Mouse (Mus musculus) mouse embryonic stem cell (cell line): ENCODE measurements around the gene Theg.

Experiments used
- in situ Hi-C, 2 experiments: fragments of 300-500 bp; cut with MboI; formaldehyde crosslinking; loops; 1 replicate in 1 of 2; 3 replicates in 1 of 2; pipeline ENCODE4 v1.14.3; 2019 to 2020; ENCODE audit warnings: low sequenced_read_pairs in 2 of 2, low pct_unique_long_range_greater_than_20kb in 1 of 2, mixed read lengths in 1 of 2; ENCODE audit not compliant: unreplicated experiment in 1 of 2

Theg gene

GRCm38 (mm10) chr10:79587061-79587751 lies at the start of gene Theg:
TSS of gene Theg (minus strand) at chr10:79587331.
- in situ Hi-C loops: no loop called here

GRCm38 (mm10) chr10:79636287-79636686 lies 49.2 kb upstream of the Theg start:
- in situ Hi-C loops: loop anchor here in 1 of 2 experiments (5.0 kb wide), 1 partner anchor 34 kb away; no protein-coding TSS in a partner anchor

DNA sequence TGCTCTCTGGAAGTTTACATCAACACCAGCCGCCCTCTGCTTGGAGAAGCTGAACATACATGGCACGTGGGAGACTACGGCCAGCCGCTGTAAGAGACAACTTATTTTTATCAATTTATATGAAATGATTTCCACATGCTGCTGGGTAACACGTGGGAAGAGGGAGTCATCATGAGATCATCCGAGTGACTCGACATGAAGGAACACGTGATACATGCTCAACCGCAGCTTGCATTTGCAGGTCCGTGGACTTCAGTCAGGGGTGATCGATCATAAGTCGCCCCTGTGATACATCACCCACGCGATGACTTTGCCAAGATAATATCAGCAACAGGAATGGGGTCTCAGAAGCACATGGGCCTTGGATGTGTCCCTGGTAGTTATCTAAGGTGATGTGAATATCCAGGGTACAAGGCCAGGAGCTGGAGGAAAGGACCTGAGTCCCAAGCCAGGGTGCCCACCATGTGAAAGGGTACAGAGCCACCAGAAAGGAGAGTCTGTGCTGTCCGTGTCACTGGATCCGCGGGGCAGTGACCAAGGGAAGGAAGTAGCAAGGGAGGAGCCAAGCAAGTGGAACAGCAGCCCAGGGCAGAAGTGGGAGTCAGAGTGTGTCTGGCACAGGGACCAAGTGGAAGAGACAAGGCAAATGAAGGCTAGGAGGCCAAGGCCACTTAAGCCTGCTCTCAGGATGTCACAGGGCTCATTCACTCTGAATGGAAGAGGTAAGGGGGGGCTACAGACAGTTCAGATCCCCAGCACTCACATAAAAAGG lies 46.1 kb upstream of the Theg start:
- in situ Hi-C loops: no loop called here

- in situ Hi-C loops: no loop called here
Measured at GRCm38 (mm10) chr10:79631432-79631831, 44.3 kb upstream of the Theg start.

GRCm38 (mm10) chr10:79628377-79628776 lies 41.2 kb upstream of the Theg start:
- in situ Hi-C loops: no loop called here

DNA sequence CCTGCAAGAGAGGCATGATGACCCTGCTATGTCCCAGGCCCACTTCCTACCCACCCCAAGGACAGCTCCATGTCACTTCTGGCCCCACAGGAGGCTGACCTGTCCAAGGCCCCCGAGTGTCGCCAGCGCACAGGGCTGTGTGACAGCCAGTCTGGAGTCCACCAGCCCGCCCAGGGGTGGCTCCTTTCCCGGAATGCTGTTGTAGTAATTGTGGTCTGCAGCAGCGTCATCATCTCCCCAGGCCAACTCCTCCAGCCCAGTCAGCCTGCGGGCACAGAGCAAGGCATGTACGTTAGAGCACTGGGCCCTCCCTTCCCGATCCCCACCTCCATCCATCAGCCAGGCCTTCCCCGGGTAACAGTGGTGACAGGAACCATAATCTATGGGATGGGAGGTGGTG lies 39.0 kb upstream of the Theg start:
- in situ Hi-C loops: no loop called here

DNA sequence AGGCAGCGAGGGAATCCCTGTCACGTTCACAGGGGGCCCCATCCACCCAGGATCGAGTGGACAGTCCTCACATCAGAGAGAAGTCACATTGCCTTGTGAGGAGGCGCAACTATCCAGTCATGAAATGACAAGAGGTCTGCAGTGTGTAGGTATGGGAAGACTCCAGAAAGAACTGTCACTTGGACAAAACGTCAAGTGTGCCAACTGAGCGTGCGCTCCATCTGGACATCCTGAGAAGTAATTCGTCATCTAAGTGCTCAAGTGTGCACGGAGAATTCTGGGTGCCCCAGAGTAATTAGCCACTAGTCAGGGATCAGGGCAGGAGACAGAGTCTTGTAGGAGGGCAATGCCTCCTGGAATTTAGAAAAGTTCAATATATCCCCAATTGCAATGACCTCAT lies 38.3 kb upstream of the Theg start:
- in situ Hi-C loops: no loop called here

GRCm38 (mm10) chr10:79623950-79624349 lies 36.8 kb upstream of the Theg start:
- in situ Hi-C loops: no loop called here

DNA sequence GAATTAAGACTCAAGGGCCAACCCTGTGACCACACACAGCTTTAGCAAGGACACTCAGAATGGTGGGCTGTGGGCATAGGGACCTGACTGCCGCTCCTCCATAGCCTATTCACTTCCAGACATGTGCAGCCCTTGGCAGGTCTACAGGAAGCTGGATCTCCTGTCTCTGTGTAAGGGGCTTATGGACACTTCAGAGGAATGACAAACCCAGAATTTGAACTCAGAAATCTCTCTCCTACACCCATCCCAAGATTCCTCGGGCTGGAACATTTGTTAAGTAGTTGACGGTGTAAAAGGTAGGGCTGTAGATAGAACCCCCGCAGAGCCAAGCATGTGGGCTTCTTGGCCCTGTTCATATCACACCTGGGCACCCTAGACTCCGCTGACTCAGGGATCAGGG lies 29.2 kb upstream of the Theg start:
- in situ Hi-C loops: no loop called here

- in situ Hi-C loops: no loop called here
Measured at GRCm38 (mm10) chr10:79615860-79616259, 28.7 kb upstream of the Theg start.

- in situ Hi-C loops: no loop called here
Measured at GRCm38 (mm10) chr10:79614305-79614643, 27.1 kb upstream of the Theg start.

- in situ Hi-C loops: no loop called here
Measured at GRCm38 (mm10) chr10:79613578-79614304, 26.6 kb upstream of the Theg start, which contains the start of gene C2cd4c. TSS of gene C2cd4c (minus strand) at chr10:79614025.

- in situ Hi-C loops: no loop called here
Measured at GRCm38 (mm10) chr10:79612192-79613135, 25.3 kb upstream of the Theg start.

- in situ Hi-C loops: no loop called here
Measured at GRCm38 (mm10) chr10:79611296-79611695, 24.2 kb upstream of the Theg start.

DNA sequence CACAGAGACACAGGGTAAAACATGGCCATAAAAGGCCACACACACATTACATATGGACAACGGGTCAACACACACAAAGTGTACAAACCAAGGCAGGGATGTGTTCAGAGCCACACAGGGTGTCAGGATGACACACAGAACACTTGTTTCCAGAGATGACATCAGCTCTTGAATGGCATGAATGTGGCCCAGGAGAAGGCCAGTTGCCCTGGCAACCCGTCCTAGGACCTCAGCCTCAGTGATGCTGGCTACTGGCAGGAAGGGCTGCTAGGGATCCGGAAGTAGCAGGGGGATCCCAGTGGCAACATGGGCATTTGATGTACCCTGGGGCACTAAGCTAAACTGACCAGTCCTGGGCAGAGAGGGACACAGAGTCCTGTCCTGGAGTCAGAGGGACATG lies 22.1 kb upstream of the Theg start:
- in situ Hi-C loops: no loop called here

- in situ Hi-C loops: no loop called here
Measured at GRCm38 (mm10) chr10:79607892-79608291, 20.8 kb upstream of the Theg start.

GRCm38 (mm10) chr10:79606537-79606936 lies 19.4 kb upstream of the Theg start:
- in situ Hi-C loops: no loop called here

- in situ Hi-C loops: no loop called here
Measured at GRCm38 (mm10) chr10:79597936-79598230, 10.8 kb upstream of the Theg start.
